Mouse (Mus musculus) gastrocnemius, adult 18-20 months (tissue): Measurements from ENCODE around the gene Ttpal. TPM values are rescaled to one million over a fixed set of nuclear protein-coding genes. Genes with fewer than 3 reads are reported as not detected.

Source experiments
- DNase-seq: peaks from one replicate; pipeline ENCODE4 v3.0.0; 2021; ENCODE audit warnings: low spot score
- long read RNA-seq, 2 experiments: library from polyadenylated mRNA; stranded (forward); transcript quantifications; one replicate each; pipeline ENCODE4 v2.0.0; 2021
- total RNA-seq, 2 experiments: library from RNA; stranded (reverse); gene quantifications; 2 replicates each; pipeline ENCODE4 v1.2.3; 2021

Gene Ttpal
- 1 to 10 TPM; 4.2 to 4.9 TPM for total RNA-seq
- long read RNA-seq, experiment 1, partial matches to known transcripts: 0 of 1 reads
- long read RNA-seq, experiment 1, other reads (novel, unspliced or antisense): 0 of 1 reads
- long read RNA-seq, experiment 2, full-length matches to known transcripts: 2 of 3 reads
- long read RNA-seq, experiment 2, partial matches to known transcripts: 0 of 3 reads
- long read RNA-seq, experiment 2, other reads (novel, unspliced or antisense): 1 of 3 reads

GRCm38 (mm10) chr2:163602101-163602971 is at the start of gene Ttpal:
Gene Ttpal (plus strand): TSS chr2:163602314.
- DNase-seq: peak; percentile 84

GRCm38 (mm10) chr2:163552518-163552929 is 49.6 kb upstream of the Ttpal start:
- no peak for DNase-seq

- no peak for DNase-seq
Measured at GRCm38 (mm10) chr2:163554425-163554982, 47.6 kb upstream of the Ttpal start.

- no peak for DNase-seq
Measured at GRCm38 (mm10) chr2:163554996-163555395, 47.1 kb upstream of the Ttpal start.

GRCm38 (mm10) chr2:163555417-163555816 is 46.7 kb upstream of the Ttpal start:
- DNase-seq: no peak

GRCm38 (mm10) chr2:163558548-163558947 is 43.6 kb upstream of the Ttpal start:
- DNase-seq: no peak

GRCm38 (mm10) chr2:163559236-163559635 is 42.9 kb upstream of the Ttpal start:
- DNase-seq: no peak

- no peak for DNase-seq
Measured at GRCm38 (mm10) chr2:163560247-163560646, 41.9 kb upstream of the Ttpal start.

GRCm38 (mm10) chr2:163561258-163561948 is 40.7 kb upstream of the Ttpal start:
- DNase-seq: no peak

GRCm38 (mm10) chr2:163564646-163565045 is 37.5 kb upstream of the Ttpal start:
- DNase-seq: no peak

GRCm38 (mm10) chr2:163574321-163574720 is 27.8 kb upstream of the Ttpal start:
- DNase-seq: no peak

- no peak for DNase-seq
Measured at GRCm38 (mm10) chr2:163575248-163575647, 26.9 kb upstream of the Ttpal start.

GRCm38 (mm10) chr2:163577986-163578385 is 24.1 kb upstream of the Ttpal start:
- no peak for DNase-seq

- DNase-seq: no peak
Measured at GRCm38 (mm10) chr2:163580069-163580945, 21.8 kb upstream of the Ttpal start.

- DNase-seq: no peak
Measured at GRCm38 (mm10) chr2:163583226-163584087, 18.7 kb upstream of the Ttpal start.

GRCm38 (mm10) chr2:163584088-163584426 is 18.1 kb upstream of the Ttpal start:
- no peak for DNase-seq

- no peak for DNase-seq
Measured at GRCm38 (mm10) chr2:163586384-163587261, 15.5 kb upstream of the Ttpal start.

- DNase-seq: no peak
Measured at GRCm38 (mm10) chr2:163587506-163587905, 14.6 kb upstream of the Ttpal start.

- DNase-seq: no peak
Measured at GRCm38 (mm10) chr2:163590211-163590610, 11.9 kb upstream of the Ttpal start.
